Mouse (Mus musculus) layer of hippocampus, adult 2 months (tissue): ENCODE data around the gene Eif2a. TPM values are rescaled to one million over a fixed set of nuclear protein-coding genes. Genes with fewer than 3 reads are reported as not detected.
"Not testable (repeated sequence)": the region's sequence is repeated elsewhere in the genome, so short reads cannot be mapped to it uniquely, and the experiment has no call there.

Source experiments
- DNase-seq, 2 experiments: peaks; one replicate each; pipeline ENCODE4 v3.0.0; 2022; ENCODE audit warnings: low spot score in 2 of 2
- H3K27ac ChIP-seq: fragments of 200-600 bp; 2 replicates; pipeline ENCODE4 v1.8.1; 2022
- H3K4me3 ChIP-seq: fragments of 200-600 bp; 2 replicates; pipeline ENCODE4 v1.8.1; 2022; ENCODE audit warnings: mild to moderate bottlenecking
- CTCF ChIP-seq: fragments of 200-600 bp; conservative IDR thresholded peaks from 2 replicates; pipeline ENCODE4 v1.8.1; 2022; ENCODE audit warnings: antibody characterized with exemption, mild to moderate bottlenecking, moderate library complexity
- total RNA-seq, 2 experiments: library from RNA; stranded (reverse); gene quantifications; 2 replicates each; pipeline ENCODE4 v1.2.3; 2021

The Eif2a gene
- total RNA-seq, 2 experiments from 2014 or later, result 43.3 to 52.2 TPM

DNA sequence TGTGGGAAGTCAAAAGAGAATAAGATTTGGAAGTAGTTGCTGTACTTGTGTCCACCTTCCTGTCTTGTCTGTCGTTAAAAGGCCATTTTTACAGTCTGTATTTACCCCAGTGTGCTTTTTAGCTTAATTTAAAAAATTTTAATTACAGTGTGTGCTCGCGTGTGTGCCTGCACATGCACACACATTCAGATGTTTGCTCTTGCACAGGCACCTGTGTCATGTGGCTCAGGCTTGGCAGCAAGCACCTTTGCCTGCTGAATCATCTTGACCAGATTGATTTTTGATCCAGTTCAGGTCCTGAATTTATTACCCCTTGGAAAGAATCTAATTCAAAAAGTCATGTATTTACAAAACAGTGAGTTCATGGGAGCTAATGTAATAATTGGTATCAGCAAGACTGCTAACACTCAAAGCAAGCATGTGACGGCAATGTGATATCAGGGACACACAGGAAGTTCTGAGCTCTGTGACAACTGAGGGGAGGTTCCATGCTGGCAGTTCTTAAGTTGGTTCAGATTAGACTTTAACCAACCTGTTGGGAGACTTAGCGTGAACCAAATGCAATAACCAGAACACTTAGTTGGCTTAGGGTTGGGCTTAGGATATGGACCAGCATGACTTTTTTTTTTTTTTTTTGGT lies 57.3 kb downstream of the Eif2a start:
- Histone ChIP-seq H3K27ac (no peak overlapping the region), H3K4me3 (no peak overlapping the region)
- DNase-seq, result no peak
- TF ChIP-seq CTCF, result no peak

DNA sequence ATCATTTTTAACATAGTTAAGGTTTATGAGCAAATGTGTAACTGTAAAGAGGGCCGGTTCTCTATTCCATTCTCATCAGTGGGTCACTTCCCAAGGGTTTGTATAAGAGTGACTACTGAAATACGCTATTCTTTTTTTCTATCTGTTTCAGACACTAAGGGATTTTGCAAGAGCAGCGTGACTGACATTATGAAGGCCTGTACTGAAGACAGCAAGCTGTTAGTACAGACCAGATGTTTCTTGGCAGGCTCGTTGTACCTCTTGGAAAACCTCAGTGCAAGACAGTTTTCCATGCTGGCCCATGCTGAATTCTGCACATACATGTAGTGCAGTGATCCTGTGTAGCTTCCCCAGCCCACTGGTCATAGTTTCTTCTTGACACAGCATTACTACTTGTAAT lies 64.9 kb downstream of the Eif2a start:
- DNase-seq, H3K27ac ChIP-seq, H3K4me3 ChIP-seq: not testable (repeated sequence)

DNA sequence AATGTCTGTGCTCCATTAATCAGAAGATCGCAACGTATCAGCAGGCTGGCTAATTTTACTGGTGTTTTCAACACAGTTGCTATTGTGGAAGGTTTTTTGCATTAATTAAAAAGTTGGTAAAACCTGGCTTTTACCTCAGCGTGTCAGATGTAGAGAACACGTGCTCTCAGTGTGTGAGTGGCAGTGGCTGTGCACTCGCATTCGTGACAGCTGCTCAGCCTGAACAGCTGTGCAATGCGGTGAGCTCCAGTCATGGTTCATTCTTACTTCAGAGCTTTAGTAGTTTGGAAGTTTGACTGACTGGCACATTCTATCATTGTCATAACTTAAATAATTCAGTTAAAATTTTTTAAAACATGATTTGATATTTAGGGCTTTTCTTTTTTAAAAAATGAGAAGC lies 67.0 kb downstream of the Eif2a start:
- DNase-seq, H3K27ac ChIP-seq, H3K4me3 ChIP-seq: not testable (repeated sequence)

DNA sequence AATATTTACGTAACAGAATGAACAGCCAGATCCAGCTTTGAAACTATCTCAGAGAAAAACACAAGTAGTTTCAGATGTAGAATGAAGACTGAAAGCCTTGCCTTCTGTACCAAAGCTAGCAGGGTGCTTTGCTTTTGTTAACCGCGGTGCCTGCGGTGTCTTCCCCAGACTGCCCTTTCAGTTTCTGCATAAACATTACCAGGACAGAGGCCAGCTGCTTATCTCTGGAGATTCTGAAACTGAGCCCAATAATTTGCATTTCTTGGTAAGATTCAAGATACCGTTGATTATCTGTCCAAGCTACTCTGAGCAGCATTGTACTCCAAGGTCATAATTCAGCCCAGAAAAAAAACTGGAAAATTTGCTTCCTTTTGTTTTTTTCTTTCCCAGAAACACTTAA lies 68.0 kb downstream of the Eif2a start:
- Histone ChIP-seq H3K4me3 (no peak overlapping the region), H3K27ac (no peak overlapping the region)
- no peak for DNase-seq
- no peak for TF ChIP-seq CTCF

Other genes starting within 250 kb of the Eif2a start
- 10 to 100 TPM; 37.4 to 42.8 TPM for gene Tsc22d2, start 111.1 kb upstream of the Eif2a start, total RNA-seq
- 10 to 100 TPM; 22.3 to 22.7 TPM for gene Serp1, start 71 bp downstream of the Eif2a start, total RNA-seq
- gene Selenot, start 50.8 kb downstream of the Eif2a start, total RNA-seq, result 100 to 1,000 TPM; 144 to 148 TPM
- 1 to 10 TPM; 1.3 to 1.7 TPM for gene Erich6, start 111.4 kb downstream of the Eif2a start, total RNA-seq
- gene Siah2, start 166.6 kb downstream of the Eif2a start, total RNA-seq, result 10 to 100 TPM; 16.0 to 18.4 TPM